Mouse (Mus musculus) stomach, postnatal 0 days (tissue): ENCODE measurements at regions not wholly inside any gene's neighbourhood (a gene's known extent, or its start where the extent isn't known, plus 50 kb on each side); places are given as distances from the start of the nearest gene placed in this dataset.
"Not testable (repeated sequence)": the region's sequence is repeated elsewhere in the genome, so short reads cannot be mapped to it uniquely, and the experiment has no call there.

ENCODE experiments used
- ATAC-seq: fragments of 200-750 bp; cut with Nextera tagmentation; 2 replicates; pipeline ENCODE4 v1.8.0; 2017; ENCODE audit not compliant: low FRiP score, low TSS enrichment
- DNase-seq: peaks from one replicate; pipeline ENCODE4 v3.0.0-alpha.2; 2016; ENCODE audit warnings: low spot score
- H3K27ac ChIP-seq: fragments of 300-500 bp; sonication (generic); replicated peaks from 2 replicates; pipeline ENCODE4 v1.5.1; 2014; ENCODE audit warnings: mild to moderate bottlenecking, control low read depth
- H3K27me3 ChIP-seq: fragments of 300-500 bp; sonication (generic); 2 replicates; pipeline ENCODE4 v1.6.1; 2014; ENCODE audit warnings: low read length; ENCODE audit not compliant: control insufficient read depth, insufficient read depth
- H3K36me3 ChIP-seq: fragments of 300-500 bp; sonication (generic); 2 replicates; pipeline ENCODE4 v1.6.1; 2014; ENCODE audit warnings: low read length, mixed read lengths; ENCODE audit not compliant: control insufficient read depth, insufficient read depth
- H3K4me1 ChIP-seq: fragments of 300-500 bp; sonication (generic); replicated peaks from 2 replicates; pipeline ENCODE4 v1.6.1; 2014; ENCODE audit warnings: antibody characterized with exemption; ENCODE audit not compliant: control insufficient read depth, insufficient read depth
- H3K4me2 ChIP-seq: fragments of 300-500 bp; sonication (generic); replicated peaks from 2 replicates; pipeline ENCODE4 v1.6.1; 2014; ENCODE audit warnings: low read depth, mild to moderate bottlenecking, control low read depth, moderate library complexity
- H3K4me3 ChIP-seq: fragments of 300-500 bp; sonication (generic); 2 replicates; pipeline ENCODE4 v1.5.1; 2014; ENCODE audit warnings: low read depth, low read length, control low read depth
- H3K9ac ChIP-seq: fragments of 300-500 bp; sonication (generic); 2 replicates; pipeline ENCODE4 v1.6.1; 2014; ENCODE audit warnings: mild to moderate bottlenecking, low read length, control low read depth, mixed read lengths
- H3K9me3 ChIP-seq: fragments of 300-500 bp; sonication (generic); 2 replicates; pipeline ENCODE4 v1.6.1; 2016; ENCODE audit warnings: low read length; ENCODE audit not compliant: control insufficient read depth
- CTCF ChIP-seq: IDR thresholded peaks from 2 replicates; pipeline ENCODE4 v1.5.1; 2016; ENCODE audit warnings: antibody characterized with exemption, low read depth, mild to moderate bottlenecking, moderate library complexity
- EP300 ChIP-seq: optimal IDR thresholded peaks from 2 replicates; pipeline ENCODE3; 2016; ENCODE audit warnings: antibody characterized with exemption
- WGBS: fragments of 180-500 bp; shearing (Covaris S2); extraction: QIAGEN DNeasy Blood & Tissue Kit; methylation state at CpG from one replicate; pipeline ENCODE4 v1.1.7; 2014; 5-methylcytosine and 5-hydroxymethylcytosine counted together

- no peak for ATAC-seq
- no peaks in the 10 kb centered on the region for H3K9me3 ChIP-seq
- no peak overlapping the region for H3K4me2 ChIP-seq
- 75% methylated on average over 2 of the region's 2 CpGs for WGBS
- H3K9ac ChIP-seq: no peak overlapping the region
- no peaks in the 10 kb centered on the region for H3K36me3 ChIP-seq
- H3K27ac ChIP-seq: no peak overlapping the region
- no peak for DNase-seq
- H3K4me1 ChIP-seq: no peaks in the 10 kb centered on the region
- TF ChIP-seq EP300 (no peak), CTCF (no peak)
- no peaks in the 10 kb centered on the region for H3K27me3 ChIP-seq
- H3K4me3 ChIP-seq: no peak overlapping the region
These were observed 55.3 kb downstream of the Spin2c start for GRCm38 (mm10) chrX:153887285-153887684.

DNA sequence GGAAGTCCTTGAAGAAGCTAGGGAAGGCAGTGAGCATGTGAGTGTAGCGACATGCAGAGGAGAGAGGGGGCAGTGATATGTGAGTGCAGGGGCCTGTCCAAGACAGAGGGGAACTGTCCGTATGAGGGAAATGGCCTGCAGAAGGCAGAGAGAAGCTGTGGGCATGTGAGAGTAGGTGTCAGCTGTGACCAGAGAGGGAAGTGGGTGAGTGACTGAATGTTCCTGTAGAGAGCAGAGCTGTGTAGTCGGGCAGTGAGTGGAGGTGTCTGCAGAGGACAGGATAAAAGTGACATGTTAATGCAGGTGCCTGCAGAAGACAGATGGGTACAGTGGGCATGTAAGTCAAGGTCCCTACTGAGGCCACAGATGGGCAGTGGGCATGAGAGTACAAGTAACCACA, 84.4 kb downstream of the Samt1 start:
- Histone ChIP-seq H3K4me2 (no peak overlapping the region), H3K27me3 (no peaks in the 10 kb centered on the region), H3K36me3 (no peaks in the 10 kb centered on the region), H3K4me3 (no peak overlapping the region), H3K27ac (no peak overlapping the region), H3K9ac (no peak overlapping the region), H3K4me1 (no peaks in the 10 kb centered on the region), H3K9me3 (no peaks in the 10 kb centered on the region)
- TF ChIP-seq EP300 (no peak), CTCF (no peak)
- WGBS: 64% methylated on average over 3 of the region's 3 CpGs
- ATAC-seq: no peak
- DNase-seq: no peak

DNA sequence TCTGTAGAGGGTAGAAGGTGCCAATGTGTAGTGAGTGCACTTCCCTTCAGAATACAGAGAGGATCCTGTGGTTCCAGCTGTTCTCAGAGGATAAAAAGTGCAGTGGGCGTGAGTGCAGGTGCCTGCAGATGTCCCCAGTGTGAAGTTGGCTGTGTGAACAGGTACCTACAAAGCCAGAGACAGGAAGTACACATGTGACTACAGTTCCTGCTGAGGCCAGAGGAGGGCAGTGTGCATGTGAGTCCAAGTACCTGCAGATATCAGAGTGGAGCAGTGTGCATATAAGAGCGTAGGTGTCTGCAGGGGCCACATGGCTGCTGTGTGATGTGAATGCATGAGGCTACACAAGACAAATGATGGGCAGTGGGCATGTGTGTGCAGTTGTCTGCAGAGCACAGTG, 79.9 kb downstream of the Samt1 start:
- no peak overlapping the region for H3K9ac ChIP-seq
- no peaks in the 10 kb centered on the region for H3K4me1 ChIP-seq
- WGBS: 71% methylated on average over 2 of the region's 2 CpGs
- H3K27me3 ChIP-seq: no peaks in the 10 kb centered on the region
- DNase-seq (peak; percentile 13), ATAC-seq (no peak)
- H3K4me3 ChIP-seq: no peak overlapping the region
- TF ChIP-seq CTCF: peak; percentile 47; the same call in 1 of the 2 replicates
- no peak for TF ChIP-seq EP300
- H3K4me2 ChIP-seq: no peak overlapping the region
- H3K27ac ChIP-seq: no peak overlapping the region
- H3K9me3 ChIP-seq: no peaks in the 10 kb centered on the region
- no peaks in the 10 kb centered on the region for H3K36me3 ChIP-seq

- no peaks in the 10 kb centered on the region for H3K4me1 ChIP-seq
- no peak for ATAC-seq
- DNase-seq: no peak
These were observed 76.3 kb downstream of the Samt1 start for GRCm38 (mm10) chrX:153936111-153936510.

GRCm38 (mm10) chrX:153937346-153937745, 75.1 kb downstream of the Samt1 start:
- DNase-seq (peak; percentile 7), ATAC-seq (no peak)
- no peaks in the 10 kb centered on the region for H3K4me1 ChIP-seq
- no peaks in the 10 kb centered on the region for H3K9me3 ChIP-seq
- H3K27ac ChIP-seq: no peak overlapping the region
- TF ChIP-seq EP300: no peak
- TF ChIP-seq CTCF: no peak
- no peak overlapping the region for H3K4me3 ChIP-seq
- H3K9ac ChIP-seq: no peak overlapping the region
- no peak overlapping the region for H3K4me2 ChIP-seq
- H3K27me3 ChIP-seq: no peaks in the 10 kb centered on the region
- no peaks in the 10 kb centered on the region for H3K36me3 ChIP-seq

More at GRCm38 (mm10) chrX:153936111-153936510, 76.3 kb downstream of the Samt1 start:
- no peaks in the 10 kb centered on the region for H3K27me3 ChIP-seq
- TF ChIP-seq CTCF (no peak), EP300 (no peak)
- H3K4me2 ChIP-seq: no peak overlapping the region
- no peak overlapping the region for H3K27ac ChIP-seq
- WGBS: 86% methylated on average over 3 of the region's 3 CpGs
- no peaks in the 10 kb centered on the region for H3K9me3 ChIP-seq
- H3K9ac ChIP-seq: no peak overlapping the region
- no peaks in the 10 kb centered on the region for H3K36me3 ChIP-seq
- no peak overlapping the region for H3K4me3 ChIP-seq

GRCm38 (mm10) chrX:153940089-153940488, 72.4 kb downstream of the Samt1 start:
- peak; percentile 2 for DNase-seq
- TF ChIP-seq CTCF (no peak), EP300 (no peak)
- no peak for ATAC-seq
- Histone ChIP-seq H3K36me3 (no peaks in the 10 kb centered on the region), H3K4me2 (no peak overlapping the region), H3K4me1 (no peaks in the 10 kb centered on the region), H3K4me3 (no peak overlapping the region), H3K27me3 (no peaks in the 10 kb centered on the region), H3K27ac (no peak overlapping the region), H3K9ac (no peak overlapping the region), H3K9me3 (no peaks in the 10 kb centered on the region)
- WGBS: 87% methylated on average over 7 of the region's 7 CpGs

GRCm38 (mm10) chrX:153941130-153941529, 71.3 kb downstream of the Samt1 start:
- ATAC-seq, H3K4me1 ChIP-seq, H3K4me2 ChIP-seq, DNase-seq, H3K9ac ChIP-seq, H3K9me3 ChIP-seq, H3K27me3 ChIP-seq, H3K36me3 ChIP-seq, H3K4me3 ChIP-seq, H3K27ac ChIP-seq: not testable (repeated sequence)
- WGBS: 73% methylated on average over 3 of the region's 3 CpGs
